Mouse (Mus musculus) G1E-ER4 (cell line): ENCODE results near the gene Gm11554. TPM values are rescaled to one million over a fixed set of nuclear protein-coding genes. Genes with fewer than 3 reads are reported as not detected.
"Not testable (repeated sequence)": the region's sequence is repeated elsewhere in the genome, so short reads cannot be mapped to it uniquely, and the experiment has no call there.

Source experiments
- GATA1 ChIP-seq: IDR thresholded peaks from one replicate; pipeline ENCODE4 v1.8.0; 2012; ENCODE audit warnings: low read length, inconsistent platforms
- polyA plus RNA-seq: library from polyadenylated mRNA; stranded (reverse); fragments of >175 nt; gene quantifications from 2 replicates; pipeline ENCODE4 v1.2.3, GENCODE M21; 2012

Gm11554 gene
- not detected in 2 replicates for polyA plus RNA-seq

DNA sequence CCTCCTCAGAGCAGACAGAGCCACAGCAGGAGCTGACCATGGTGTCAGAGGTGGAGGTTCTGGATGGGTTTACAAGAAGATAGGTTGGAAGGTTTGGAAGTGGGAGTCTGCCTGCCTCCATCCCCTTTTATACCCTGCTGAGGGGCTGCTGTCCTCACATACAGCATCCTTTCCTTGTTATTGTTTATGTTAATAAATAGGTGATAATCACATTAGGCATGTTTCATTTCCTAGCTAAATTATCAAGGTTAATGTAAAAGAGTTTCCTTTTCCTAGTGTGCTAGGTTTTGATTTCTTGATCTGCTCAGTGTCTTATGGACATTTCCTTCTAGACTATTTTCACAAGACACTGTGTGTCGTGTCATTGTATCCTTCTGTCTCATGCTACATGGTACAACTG is at the start of gene Gm11554:
Gene Gm11554, minus strand, starts transcription at position 101 of the 400 bp plus-strand sequence.
- not testable (repeated sequence) for TF ChIP-seq GATA1

DNA sequence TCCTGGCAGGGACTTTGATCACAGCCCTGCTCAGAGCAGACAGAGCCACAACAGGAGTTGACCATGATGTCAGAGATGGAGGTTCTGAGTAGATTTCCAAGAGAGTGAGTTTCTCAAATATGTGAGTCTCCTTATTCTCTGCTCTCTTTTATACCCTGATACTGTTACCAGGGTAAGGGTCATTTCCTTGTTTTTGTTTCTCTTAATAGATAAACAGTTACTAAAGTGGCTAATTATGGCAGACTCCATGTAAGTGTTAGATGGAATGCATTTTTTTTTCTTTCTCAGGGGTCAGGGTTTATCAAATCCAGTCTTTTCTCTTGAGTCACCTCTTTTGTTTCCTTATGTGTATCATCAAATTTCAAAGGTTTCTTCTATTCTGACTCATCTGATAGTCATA is 47.3 kb upstream of the Gm11554 start, which contains the start of gene Krtap4-16:
Gene Krtap4-16, minus strand, starts transcription at position 101 of the 400 bp plus-strand sequence.
- TF ChIP-seq GATA1 = no peak

DNA sequence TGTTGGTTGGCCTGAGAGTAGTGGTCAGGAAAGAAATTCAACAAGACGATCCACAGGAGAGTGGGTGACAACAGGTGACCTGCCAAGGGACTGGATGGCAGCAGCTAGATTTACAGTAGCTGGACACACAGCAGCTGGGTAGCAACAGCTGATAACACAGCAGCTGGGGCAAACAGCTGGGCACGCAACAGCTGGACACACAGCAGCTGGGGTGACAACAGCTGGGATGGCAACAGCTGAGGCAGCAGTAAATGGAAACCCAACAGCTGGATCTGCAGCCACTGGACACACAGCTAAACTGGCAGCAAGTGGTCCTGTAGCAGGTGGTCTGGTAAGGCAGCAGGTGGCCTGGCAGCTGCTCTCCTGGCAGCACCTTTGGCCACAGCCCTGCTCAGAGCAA is 42.5 kb upstream of the Gm11554 start:
- no peak for TF ChIP-seq GATA1

DNA sequence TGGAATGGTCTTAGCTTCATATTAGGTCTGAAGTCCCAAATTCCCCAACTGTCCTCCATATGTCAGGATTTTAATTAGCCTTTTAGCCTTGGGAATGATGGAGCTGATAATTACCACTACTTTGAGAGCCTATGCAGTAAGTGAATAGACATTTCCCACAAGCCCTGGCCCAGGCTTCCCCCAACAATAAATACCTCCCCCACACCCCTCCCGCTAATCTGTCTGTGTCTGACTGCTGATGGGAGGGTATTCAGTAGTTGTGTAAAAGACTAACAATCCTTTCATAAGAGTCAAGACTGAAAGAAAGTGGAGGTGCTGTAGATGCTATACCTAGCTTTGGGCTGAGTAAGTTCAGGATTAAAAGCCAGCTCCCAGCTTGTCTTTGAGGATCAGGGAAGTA is 37.9 kb upstream of the Gm11554 start:
- TF ChIP-seq GATA1 = no peak

DNA sequence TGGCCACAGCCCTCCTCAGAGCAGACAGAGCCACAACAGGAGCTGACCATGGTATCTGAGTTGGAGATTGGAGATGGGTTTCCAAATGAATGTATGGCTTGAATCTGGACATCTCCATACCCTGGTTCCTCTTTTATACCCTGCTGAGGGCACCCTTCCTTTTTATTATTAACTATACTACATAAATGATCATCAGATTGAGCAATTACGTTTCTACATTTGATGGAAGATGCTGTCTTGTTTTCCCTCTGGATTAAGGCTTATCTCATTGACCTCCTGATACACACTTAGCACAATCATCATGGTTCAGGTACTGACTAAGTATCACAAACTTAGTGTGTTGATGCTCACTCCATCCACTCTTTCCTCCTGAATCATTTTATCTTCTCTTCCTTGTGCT is 33.7 kb upstream of the Gm11554 start, which contains the start of gene 2300003K06Rik:
Gene 2300003K06Rik, minus strand, starts transcription at position 101 of the 400 bp plus-strand sequence.
- no peak for TF ChIP-seq GATA1

DNA sequence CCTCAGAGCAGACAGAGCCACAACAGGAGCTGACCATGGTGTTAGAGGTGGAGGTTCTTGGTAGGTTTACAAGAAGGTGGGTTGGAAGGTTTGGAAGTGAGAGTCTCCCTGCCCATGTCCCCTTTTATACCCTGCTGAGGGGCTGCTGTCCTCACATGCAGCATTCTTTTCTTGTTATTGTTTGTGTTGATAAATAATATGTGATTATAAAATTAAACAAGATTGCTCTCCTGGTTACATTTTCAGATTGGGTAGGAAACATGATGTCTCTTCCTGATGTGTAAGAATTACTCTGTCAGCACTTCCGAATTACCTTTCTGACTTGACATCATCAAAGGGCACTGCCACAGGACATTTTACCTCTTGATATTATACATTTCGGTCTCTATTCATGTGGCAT is 11.3 kb upstream of the Gm11554 start, which contains the start of gene Gm11564:
Gene Gm11564, minus strand, starts transcription at position 101 of the 400 bp plus-strand sequence.
- TF ChIP-seq GATA1 = not testable (repeated sequence)

DNA sequence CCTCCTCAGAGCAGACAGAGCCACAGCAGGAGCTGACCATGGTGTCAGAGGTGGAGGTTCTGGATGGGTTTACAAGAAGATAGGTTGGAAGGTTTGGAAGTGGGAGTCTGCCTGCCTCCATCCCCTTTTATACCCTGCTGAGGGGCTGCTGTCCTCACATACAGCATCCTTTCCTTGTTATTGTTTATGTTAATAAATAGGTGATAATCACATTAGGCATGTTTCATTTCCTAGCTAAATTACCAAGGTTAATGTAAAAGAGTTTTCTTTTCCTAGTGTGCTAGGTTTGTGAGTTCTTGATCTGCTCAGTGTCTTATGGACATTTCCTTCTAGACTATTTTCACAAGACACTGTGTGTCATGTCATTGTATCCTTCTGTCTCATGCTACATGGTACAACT is 5.5 kb upstream of the Gm11554 start, which contains the start of gene Krtap4-13:
Gene Krtap4-13, minus strand, starts transcription at position 101 of the 400 bp plus-strand sequence.
- TF ChIP-seq GATA1 = not testable (repeated sequence)

DNA sequence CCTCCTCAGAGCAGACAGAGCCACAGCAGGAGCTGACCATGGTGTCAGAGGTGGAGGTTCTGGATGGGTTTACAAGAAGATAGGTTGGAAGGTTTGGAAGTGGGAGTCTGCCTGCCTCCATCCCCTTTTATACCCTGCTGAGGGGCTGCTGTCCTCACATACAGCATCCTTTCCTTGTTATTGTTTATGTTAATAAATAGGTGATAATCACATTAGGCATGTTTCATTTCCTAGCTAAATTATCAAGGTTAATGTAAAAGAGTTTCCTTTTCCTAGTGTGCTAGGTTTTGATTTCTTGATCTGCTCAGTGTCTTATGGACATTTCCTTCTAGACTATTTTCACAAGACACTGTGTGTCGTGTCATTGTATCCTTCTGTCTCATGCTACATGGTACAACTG is 5.4 kb downstream of the Gm11554 start, which contains the start of gene Gm11569:
Gene Gm11569, minus strand, starts transcription at position 101 of the 400 bp plus-strand sequence.
- not testable (repeated sequence) for TF ChIP-seq GATA1

DNA sequence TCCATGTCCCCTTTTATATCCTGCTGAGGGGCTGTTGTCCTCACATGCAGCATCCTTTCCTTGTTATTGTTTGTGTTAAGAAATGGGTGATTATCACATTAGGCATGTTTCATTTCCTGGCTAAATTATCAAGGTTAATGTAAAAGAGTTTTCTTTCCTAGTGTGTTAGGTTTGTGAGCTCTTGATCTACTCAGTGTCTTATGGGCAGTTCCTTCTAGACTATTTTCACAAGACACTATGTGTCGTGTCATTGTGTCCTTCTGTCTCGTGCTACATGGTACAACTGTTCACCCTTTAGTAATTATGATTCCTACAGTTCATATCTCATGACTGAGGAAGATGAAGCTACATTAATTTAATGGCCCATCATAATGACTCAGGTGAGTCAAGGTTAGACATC is 10.9 kb downstream of the Gm11554 start, which contains the start of gene Gm11596:
Gene Gm11596, minus strand, starts transcription at position 101 of the 400 bp plus-strand sequence.
- TF ChIP-seq GATA1 = no peak

DNA sequence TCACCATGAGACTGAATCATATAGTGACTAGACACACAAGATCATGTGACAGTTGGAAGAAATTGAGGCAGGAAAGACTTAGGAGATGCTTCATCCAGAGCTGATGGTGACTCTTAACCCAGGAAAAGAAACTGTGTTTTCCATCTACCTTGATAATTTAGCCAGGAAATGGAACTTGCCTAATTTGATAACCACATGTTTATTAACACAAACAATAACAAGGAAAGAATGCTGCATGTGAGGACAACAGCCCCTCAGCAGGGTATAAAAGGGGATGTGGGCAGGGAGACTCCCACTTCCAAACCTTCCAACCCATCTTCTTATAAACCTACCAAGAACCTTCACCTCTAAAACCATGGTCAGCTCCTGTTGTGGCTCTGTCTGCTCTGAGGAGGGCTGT is 19.3 kb downstream of the Gm11554 start, which contains the start of gene Krtap4-9:
Gene Krtap4-9, plus strand, starts transcription at position 301 of the 400 bp plus-strand sequence.
- not testable (repeated sequence) for TF ChIP-seq GATA1

DNA sequence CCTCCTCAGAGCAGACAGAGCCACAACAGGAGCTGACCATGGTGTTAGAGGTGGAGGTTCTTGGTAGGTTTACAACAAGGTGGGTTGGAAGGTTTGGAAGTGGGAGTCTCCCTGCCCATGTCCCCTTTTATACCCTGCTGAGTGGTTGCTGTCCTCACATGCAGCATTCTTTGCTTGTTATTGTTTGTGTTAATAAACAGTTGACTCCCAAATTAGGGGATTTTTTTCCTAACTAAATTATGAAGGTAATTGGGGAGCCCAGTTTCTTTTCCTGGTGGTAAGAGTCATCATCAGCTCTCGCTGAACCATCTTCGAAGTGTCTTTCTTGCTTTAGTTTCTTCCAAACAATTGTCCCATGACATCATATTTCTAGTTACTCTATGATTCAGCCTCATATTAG is 23.6 kb downstream of the Gm11554 start, which contains the start of gene Krtap4-8:
Gene Krtap4-8, minus strand, starts transcription at position 101 of the 400 bp plus-strand sequence.
- TF ChIP-seq GATA1 = no peak

DNA sequence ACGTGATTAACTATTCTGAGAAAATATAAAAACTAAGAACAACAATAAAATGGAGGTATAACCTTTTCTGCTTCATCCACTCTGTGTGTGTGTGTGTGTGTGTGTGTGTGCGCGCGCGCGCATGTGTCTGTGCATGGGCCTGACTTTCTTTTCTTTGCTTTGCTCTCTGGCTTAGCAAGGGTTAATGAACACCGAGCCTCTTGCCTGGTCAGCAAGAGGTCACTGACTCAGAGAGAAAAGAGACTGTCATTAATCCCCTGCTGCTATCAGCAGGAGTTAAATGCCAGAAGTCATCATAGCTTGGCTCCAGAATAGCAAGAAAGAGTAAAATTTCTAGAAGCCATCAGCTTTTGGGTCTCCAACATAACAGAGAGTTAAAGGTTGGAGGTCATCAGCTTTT is 25.8 kb downstream of the Gm11554 start:
- no peak for TF ChIP-seq GATA1

DNA sequence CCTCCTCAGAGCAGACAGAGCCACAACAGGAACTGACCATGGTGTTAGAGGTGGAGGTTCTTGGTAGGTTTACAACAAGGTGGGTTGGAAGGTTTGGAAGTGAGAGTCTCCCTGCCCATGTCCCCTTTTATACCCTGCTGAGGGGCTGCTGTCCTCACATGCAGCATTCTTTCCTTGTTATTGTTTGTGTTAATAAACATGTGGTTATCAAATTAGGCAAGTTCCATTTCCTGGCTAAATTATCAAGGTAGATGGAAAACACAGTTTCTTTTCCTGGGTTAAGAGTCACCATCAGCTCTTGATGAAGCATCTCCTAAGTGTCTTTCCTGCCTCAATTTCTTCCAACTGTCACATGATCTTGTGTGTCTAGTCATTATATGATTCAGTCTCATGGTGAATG is 31.4 kb downstream of the Gm11554 start, which contains the start of gene Gm11595:
Gene Gm11595, minus strand, starts transcription at position 101 of the 400 bp plus-strand sequence.
- TF ChIP-seq GATA1 = not testable (repeated sequence)

DNA sequence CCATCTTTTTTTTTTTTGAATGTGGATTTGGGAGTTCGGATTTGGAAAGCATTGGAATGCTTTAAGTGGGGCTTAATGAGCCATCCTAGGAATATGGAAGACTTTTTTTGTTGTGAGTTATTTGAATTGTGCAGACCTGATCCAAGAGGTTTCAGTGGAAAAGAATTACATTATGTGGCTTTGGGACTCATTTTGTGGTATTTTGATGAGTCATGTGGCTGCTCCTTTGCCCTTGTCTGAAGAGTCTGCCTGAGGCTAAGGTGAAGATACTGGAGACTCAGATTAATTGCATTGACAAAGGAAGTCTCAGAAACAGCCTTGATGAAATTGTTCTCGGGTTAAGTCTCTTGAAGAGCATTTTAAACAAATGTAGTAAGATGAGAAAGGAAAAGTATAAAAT is 35.8 kb downstream of the Gm11554 start:
- no peak for TF ChIP-seq GATA1

DNA sequence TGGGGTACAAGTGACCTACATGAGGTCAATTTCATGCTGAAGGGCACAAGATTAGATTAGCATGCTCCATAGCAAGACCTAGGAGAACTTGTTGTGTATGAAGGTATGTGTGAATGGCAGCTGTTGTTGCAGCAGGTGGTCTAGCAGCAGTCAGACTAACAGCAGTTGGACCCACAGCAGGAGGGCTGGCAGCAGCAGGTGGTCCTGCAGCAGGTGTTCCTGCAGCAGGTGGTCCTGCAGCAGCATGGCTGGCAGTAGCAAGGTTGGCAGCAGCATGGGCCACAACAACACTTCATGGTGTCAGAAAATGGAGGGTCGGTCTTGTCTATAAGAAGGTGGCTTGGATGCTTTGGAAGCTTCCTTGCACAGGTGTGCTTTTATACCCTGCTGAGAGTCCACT is 45.4 kb downstream of the Gm11554 start:
- no peak for TF ChIP-seq GATA1

Other genes starting within 250 kb of the Gm11554 start
- gene Krtap3-2, start 247.6 kb downstream of the Gm11554 start, polyA plus RNA-seq = not detected in 2 replicates
- gene Gm11939, start 245.0 kb downstream of the Gm11554 start, polyA plus RNA-seq = not detected in 2 replicates
- gene Krtap3-1, start 237.8 kb downstream of the Gm11554 start, polyA plus RNA-seq = not detected in 2 replicates
- gene Krtap1-5, start 223.4 kb downstream of the Gm11554 start, polyA plus RNA-seq = not detected in 2 replicates
- gene Krtap1-4, start 220.8 kb downstream of the Gm11554 start, polyA plus RNA-seq = not detected in 2 replicates
- not detected in 2 replicates for gene Krtap1-3, start 213.1 kb downstream of the Gm11554 start, polyA plus RNA-seq
- gene Krtap9-3, start 206.3 kb downstream of the Gm11554 start, polyA plus RNA-seq = not detected in 2 replicates
- gene Gm11938, start 201.1 kb downstream of the Gm11554 start, polyA plus RNA-seq = not detected in 2 replicates
- gene Gm11937, start 194.3 kb downstream of the Gm11554 start, polyA plus RNA-seq = not detected in 2 replicates
- not detected in 2 replicates for gene Krtap2-4, start 189.6 kb downstream of the Gm11554 start, polyA plus RNA-seq
- gene Gm11562, start 184.0 kb downstream of the Gm11554 start, polyA plus RNA-seq = not detected in 2 replicates
- not detected in 2 replicates for gene Krtap4-1, start 176.2 kb downstream of the Gm11554 start, polyA plus RNA-seq
- gene Krtap4-2, start 169.4 kb downstream of the Gm11554 start, polyA plus RNA-seq = not detected in 2 replicates
- gene Krtap4-7, start 160.4 kb downstream of the Gm11554 start, polyA plus RNA-seq = not detected in 2 replicates
- gene Gm11555, start 154.2 kb downstream of the Gm11554 start, polyA plus RNA-seq = not detected in 2 replicates
- not detected in 2 replicates for gene Gm11563, start 145.5 kb downstream of the Gm11554 start, polyA plus RNA-seq
- not detected in 2 replicates for gene Krtap4-6, start 138.5 kb downstream of the Gm11554 start, polyA plus RNA-seq
- not detected in 2 replicates for gene Gm14190, start 113.7 kb downstream of the Gm11554 start, polyA plus RNA-seq
- not detected in 2 replicates for gene Gm14180, start 70.2 kb downstream of the Gm11554 start, polyA plus RNA-seq
- not detected in 2 replicates for gene Gm11595, start 31.5 kb downstream of the Gm11554 start, polyA plus RNA-seq
- not detected in 2 replicates for gene Krtap4-8, start 23.7 kb downstream of the Gm11554 start, polyA plus RNA-seq
- gene Krtap4-9, start 19.2 kb downstream of the Gm11554 start, polyA plus RNA-seq = not detected in 2 replicates
- not detected in 2 replicates for gene Gm11596, start 11.0 kb downstream of the Gm11554 start, polyA plus RNA-seq
- not detected in 2 replicates for gene Gm11569, start 5.5 kb downstream of the Gm11554 start, polyA plus RNA-seq
- gene Krtap4-13, start 5.4 kb upstream of the Gm11554 start, polyA plus RNA-seq = not detected in 2 replicates
- gene Gm11564, start 11.2 kb upstream of the Gm11554 start, polyA plus RNA-seq = not detected in 2 replicates
- not detected in 2 replicates for gene 2300003K06Rik, start 33.6 kb upstream of the Gm11554 start, polyA plus RNA-seq
- not detected in 2 replicates for gene Krtap4-16, start 47.2 kb upstream of the Gm11554 start, polyA plus RNA-seq
- not detected in 2 replicates for gene Gm11568, start 53.5 kb upstream of the Gm11554 start, polyA plus RNA-seq
- gene Gm11559, start 60.0 kb upstream of the Gm11554 start, polyA plus RNA-seq = not detected in 2 replicates
- gene Krtap9-1, start 68.9 kb upstream of the Gm11554 start, polyA plus RNA-seq = not detected in 2 replicates
- not detected in 2 replicates for gene Gm11567, start 74.7 kb upstream of the Gm11554 start, polyA plus RNA-seq
- gene Krtap31-1, start 103.5 kb upstream of the Gm11554 start, polyA plus RNA-seq = not detected in 2 replicates
- not detected in 2 replicates for gene Gm11565, start 110.3 kb upstream of the Gm11554 start, polyA plus RNA-seq
- not detected in 2 replicates for gene Krtap31-2, start 131.8 kb upstream of the Gm11554 start, polyA plus RNA-seq
- gene Krtap9-5, start 144.0 kb upstream of the Gm11554 start, polyA plus RNA-seq = not detected in 2 replicates
- gene Krtap29-1, start 174.6 kb upstream of the Gm11554 start, polyA plus RNA-seq = not detected in 2 replicates
- not detected in 2 replicates for gene Krtap16-1, start 182.2 kb upstream of the Gm11554 start, polyA plus RNA-seq
- gene Krtap17-1, start 189.5 kb upstream of the Gm11554 start, polyA plus RNA-seq = not detected in 2 replicates
- gene Krt33a, start 211.8 kb upstream of the Gm11554 start, polyA plus RNA-seq = not detected in 2 replicates
- gene Krt33b, start 225.4 kb upstream of the Gm11554 start, polyA plus RNA-seq = not detected in 2 replicates
- not detected in 2 replicates for gene Krt34, start 237.1 kb upstream of the Gm11554 start, polyA plus RNA-seq
- not detected in 2 replicates for gene Krt31, start 246.1 kb upstream of the Gm11554 start, polyA plus RNA-seq